Mouse (Mus musculus) heart, adult 2 months (tissue): Measurements from ENCODE around the gene Orc2.

ENCODE experiments used
- CTCF ChIP-seq: fragments of 200-600 bp; IDR thresholded peaks from 2 replicates; pipeline ENCODE4 v1.8.1; 2022; ENCODE audit warnings: antibody characterized with exemption, mild to moderate bottlenecking, moderate library complexity
- EP300 ChIP-seq: fragments of 200-500 bp; IDR thresholded peaks from 2 replicates; pipeline ENCODE4 v1.6.1; 2011; ENCODE audit warnings: low read depth, low read length, control low read depth; ENCODE audit not compliant: insufficient read depth
- POLR2A ChIP-seq: fragments of 200-500 bp; IDR thresholded peaks from 2 replicates; pipeline ENCODE4 v1.6.1; 2011; ENCODE audit warnings: mild to moderate bottlenecking, low read depth, low read length, control low read depth; ENCODE audit not compliant: insufficient read depth

DNA sequence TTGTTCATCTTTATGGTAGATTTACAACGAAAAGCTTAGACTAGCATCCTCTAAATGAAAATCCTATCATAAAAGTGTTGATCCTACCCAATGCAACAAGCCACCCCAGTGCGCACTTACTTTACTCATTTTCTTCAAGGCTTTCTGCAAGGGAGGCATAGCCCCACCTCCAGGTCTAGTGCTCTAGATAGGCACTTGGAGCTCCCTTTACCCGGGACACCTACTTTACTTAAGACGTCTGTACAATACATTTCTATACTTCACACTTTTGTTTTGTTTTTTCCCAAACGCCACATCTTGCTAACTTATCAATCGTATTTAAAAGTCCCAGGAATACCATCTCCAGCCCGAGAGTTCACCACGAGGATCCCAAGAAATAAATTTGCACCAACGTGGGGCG, 60.2 kb downstream of the Orc2 start:
- TF ChIP-seq CTCF (no peak), POLR2A (no peak), EP300 (no peak)
